Mouse (Mus musculus): Measurements from ENCODE around the gene Olfr1404.
"Not testable (repeated sequence)": the region's sequence is repeated elsewhere in the genome, so short reads cannot be mapped to it uniquely, and the experiment has no call there.

Olfr1404 gene

DNA sequence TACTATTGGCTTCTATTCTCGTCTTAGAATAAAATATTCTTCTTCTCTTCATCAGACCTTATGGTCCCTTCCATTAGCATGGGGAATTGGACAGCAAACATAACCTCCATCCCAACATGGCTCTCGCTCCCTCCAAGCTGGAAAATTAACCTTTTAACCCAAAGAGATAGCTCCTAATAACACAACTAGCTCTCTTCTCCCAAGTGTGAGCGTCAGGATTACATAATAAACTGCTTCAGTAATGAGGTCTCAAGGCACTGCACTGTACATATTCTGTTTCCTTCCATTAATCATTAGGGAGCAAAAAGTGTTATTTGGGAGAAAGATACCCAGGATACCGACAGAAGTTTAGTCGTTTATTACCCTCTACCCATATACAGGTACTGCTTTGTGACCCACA lies at the start of gene Olfr1404:
Olfr1404 (plus strand) TSS at position 301 of the 400 bp plus-strand sequence.
- no peak for DNase-seq (ENCODE audit: low spot score)

DNA sequence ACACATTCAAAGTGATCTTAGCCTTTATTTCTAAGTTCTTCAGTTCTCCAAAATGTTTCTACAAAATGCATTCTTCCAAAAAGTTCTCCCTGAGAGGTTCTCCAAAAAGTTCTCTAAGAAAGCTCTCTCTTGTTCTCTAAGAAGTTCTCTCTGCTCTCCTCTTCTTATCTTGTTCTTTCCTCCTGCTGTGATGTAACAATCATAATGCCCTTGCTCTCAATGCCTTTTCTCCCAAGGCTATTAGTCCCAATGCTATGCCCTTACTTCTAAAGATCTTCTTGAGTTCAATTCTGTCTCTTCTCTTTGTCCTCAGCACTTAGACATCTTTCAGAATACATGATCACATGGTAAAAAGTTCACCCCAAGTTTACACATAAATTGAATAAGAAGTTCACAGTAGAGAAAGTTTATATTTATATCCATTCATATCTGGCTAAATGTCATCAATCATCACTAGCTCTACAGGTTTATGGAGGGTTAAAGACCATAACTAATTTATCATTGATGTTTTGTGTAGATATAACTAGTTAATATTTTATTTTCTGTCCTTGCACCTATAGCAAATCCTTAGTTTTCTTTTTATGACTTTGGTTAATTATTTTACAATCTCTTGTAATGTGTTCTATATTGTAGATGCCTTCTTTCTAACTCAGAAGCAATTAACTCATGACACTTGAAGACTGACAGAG lies 37.9 kb upstream of the Olfr1404 start:
- no peak for DNase-seq (ENCODE audit: low spot score)

DNA sequence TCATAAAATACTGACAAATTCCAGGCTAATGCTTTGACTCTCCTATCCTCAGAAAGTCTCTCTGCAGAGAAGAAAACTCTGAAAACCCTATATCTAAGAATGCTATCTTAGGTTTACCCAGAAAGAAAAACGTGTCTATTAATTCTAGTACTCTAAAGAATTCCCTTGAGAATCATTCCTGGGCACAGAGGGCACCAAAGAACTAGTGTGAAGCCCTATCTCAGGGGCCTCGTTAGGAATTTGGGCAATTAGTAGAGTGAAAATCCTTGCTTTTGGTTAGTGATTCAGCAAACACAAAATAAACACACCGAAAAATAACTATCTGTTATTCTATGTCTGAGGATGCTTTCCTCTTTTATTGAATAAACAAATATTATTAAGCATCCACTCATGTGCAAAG lies 21.7 kb upstream of the Olfr1404 start, which contains the start of gene Olfr1406:
Olfr1406 (minus strand) TSS at position 101 of the 400 bp plus-strand sequence.
- DNase-seq (ENCODE audit: low spot score) = no peak

DNA sequence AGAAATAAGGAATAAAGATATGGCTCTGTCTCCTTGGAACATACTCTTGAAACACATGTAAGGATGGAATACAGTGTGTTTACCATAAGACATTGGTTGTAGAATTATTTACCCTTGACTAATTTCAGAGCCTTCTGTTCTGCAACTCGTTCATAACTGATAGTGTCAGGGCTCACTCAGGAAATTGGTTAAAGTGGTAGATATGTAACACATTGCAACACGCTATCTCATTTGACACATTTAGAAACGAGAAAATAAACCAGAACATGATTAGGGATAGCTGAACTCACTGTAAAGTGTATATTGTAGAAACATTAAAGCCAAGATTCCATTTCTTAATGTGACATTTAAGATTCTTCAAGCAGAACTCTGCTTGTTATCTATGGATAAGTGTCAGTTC lies 20.1 kb upstream of the Olfr1404 start:
- no peak for DNase-seq (ENCODE audit: low spot score)

DNA sequence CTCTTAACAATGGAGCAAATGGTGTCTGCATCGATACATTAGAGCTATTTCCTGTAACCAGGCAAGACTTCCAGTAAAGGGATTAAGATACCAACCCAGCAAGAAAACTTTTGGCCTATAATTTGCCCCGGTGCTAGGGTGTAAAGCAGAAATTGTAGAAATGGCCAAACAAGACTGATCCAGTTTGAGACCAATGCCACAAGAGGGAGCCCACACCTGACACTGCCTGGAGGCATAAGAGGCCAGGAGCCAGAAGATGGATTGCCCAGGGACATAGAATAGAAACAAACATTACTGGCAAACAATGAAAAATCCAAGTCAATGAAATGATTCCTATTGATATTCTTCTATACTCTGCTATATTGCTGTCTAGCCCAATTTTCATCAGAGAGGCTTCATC lies 15.8 kb upstream of the Olfr1404 start:
- DNase-seq (ENCODE audit: low spot score) = no peak

DNA sequence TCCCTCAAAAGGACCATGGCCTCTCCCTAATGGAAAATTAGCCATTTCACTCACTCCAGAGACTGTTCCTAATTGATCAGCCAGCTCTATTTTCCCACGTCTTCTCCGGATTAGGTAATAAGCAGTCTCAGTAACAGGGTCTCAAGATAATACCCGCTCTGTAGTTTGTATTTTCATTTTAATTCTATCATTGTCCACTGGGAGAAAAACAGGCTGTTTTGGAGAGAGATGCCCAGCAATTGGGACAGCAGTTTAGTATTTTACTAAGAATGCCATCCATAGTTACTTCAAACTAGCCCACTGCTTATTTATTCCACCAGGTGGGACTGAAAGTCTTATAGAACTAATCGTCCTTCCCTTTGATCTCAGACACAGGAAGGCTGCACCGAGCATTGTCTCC lies 14.7 kb upstream of the Olfr1404 start, which contains the start of gene Olfr218:
Olfr218 (plus strand) TSS at position 301 of the 400 bp plus-strand sequence.
- DNase-seq (ENCODE audit: low spot score) = no peak

DNA sequence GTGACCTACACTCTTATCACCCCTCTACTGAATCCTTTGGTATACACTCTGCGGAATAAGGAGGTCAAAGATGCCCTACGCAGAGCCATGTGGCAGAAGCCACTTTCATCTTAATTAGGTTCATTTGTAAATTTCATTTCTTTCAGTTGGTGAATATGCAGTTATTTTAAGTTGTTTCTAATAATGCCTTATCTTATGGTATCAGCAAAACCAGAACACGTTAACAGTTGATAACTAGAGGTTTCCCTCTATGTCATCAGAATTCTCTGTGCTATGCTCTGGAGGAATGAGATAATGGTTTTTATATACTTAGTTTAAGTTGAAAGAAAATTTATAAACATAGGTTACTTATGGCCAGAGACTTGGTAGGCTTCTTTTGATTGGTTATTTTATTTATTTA lies 4.3 kb downstream of the Olfr1404 start:
- no peak for DNase-seq (ENCODE audit: low spot score)

DNA sequence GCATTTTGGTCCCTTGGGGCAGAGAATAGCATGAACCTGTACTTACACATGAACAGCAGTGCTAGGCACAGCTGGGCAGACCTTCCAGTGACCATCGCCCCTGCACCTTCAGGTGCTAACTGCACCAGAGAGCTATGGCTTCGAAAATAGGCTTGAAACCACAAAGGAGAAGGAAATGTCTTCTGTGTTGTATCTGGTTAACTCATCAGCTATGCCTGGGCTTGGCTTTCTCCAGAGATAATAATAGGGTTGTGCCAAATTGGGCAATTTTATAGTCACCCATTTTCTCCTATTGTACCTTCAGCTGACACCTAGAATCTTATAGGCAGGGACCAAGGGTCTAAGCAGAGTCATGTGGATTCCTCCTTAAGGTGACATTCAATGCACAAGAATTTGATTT lies 14.9 kb downstream of the Olfr1404 start, which contains the start of gene Fcer1a:
Fcer1a (minus strand) TSS at position 134 of the 400 bp plus-strand sequence.
- DNase-seq (ENCODE audit: low spot score) = no peak

DNA sequence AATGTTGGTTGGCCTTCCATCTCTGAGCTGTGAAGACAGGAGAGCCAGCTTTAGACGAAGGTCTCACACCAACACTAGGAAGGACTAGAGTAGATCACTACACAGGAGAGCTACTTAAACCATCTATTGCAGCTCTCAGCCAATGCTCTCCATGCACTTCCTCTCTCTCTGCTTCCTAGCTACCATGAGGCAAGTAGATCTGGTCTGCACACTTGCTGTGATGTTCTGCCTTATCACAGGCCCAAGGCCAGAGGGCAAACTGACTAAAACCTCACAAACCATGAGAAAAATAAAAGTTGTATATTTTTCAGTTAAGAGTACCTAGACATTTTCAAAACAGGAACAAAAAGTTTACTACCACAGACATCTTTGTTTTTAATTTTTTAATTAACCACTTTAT lies 24.8 kb downstream of the Olfr1404 start:
- not testable (repeated sequence) for DNase-seq (ENCODE audit: low spot score)

DNA sequence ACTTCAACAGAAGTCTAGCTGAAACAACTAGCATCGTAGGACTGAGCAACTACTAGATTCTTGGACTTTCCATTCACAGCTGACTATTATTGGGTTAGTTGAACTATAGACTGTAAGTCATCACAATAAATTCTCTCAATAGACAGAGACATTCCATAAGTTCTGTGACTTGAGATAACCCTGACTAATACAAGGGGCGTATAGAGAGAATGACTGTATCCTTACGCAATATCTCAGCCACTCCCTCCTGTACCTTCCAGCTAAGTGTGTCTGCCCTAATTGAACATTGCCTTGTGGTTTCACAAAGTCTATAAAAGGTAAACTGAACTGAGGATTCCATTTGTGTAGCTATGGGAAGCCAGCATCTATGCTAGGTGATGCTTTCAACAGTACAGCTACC lies 37.7 kb downstream of the Olfr1404 start:
- DNase-seq (ENCODE audit: low spot score) = no peak

DNA sequence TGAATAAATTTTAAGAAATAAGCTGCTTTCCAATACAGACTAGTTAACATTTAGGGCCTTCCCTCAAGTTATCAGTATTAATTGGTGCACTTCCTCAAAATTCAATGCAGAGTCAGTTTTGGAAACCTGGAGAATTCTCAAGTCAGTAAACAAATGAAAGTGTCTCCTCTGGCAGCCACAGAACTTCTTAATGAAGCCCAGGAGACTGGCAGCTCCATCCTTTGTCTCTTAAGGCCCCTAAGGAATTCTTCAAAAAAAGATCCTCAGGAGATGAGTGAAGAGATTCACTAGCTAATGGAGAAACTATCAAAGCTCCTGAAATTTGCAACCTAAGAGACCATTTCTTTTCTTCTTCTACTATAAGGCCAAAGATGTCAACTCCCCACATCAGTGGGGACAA lies 53.5 kb downstream of the Olfr1404 start, which contains the start of gene Olfr418:
Olfr418 (plus strand) TSS at position 301 of the 400 bp plus-strand sequence.
- no peak for DNase-seq (ENCODE audit: low spot score)
